Mouse (Mus musculus): ENCODE results near the gene Ap2m1.
"Not testable (repeated sequence)": the region's sequence is repeated elsewhere in the genome, so short reads cannot be mapped to it uniquely, and the experiment has no call there.

The Ap2m1 gene

GRCm38 (mm10) chr16:20535296-20536080 lies at the start of gene Ap2m1:
Gene Ap2m1 (plus strand): TSS chr16:20535478.
- DNase-seq (ENCODE audit: low spot score in 2 of 2) = peak; percentile 91 to 94

- DNase-seq (ENCODE audit: low spot score in 2 of 2) = no peak
Measured at GRCm38 (mm10) chr16:20486048-20486447, 49.2 kb upstream of the Ap2m1 start.

- no peak for DNase-seq (ENCODE audit: low spot score in 2 of 2)
Measured at GRCm38 (mm10) chr16:20488151-20488550, 47.1 kb upstream of the Ap2m1 start.

- not testable (repeated sequence) for DNase-seq (ENCODE audit: low spot score in 2 of 2)
Measured at GRCm38 (mm10) chr16:20488751-20489150, 46.5 kb upstream of the Ap2m1 start.

- DNase-seq (ENCODE audit: low spot score in 2 of 2) = no peak
Measured at GRCm38 (mm10) chr16:20489233-20489632, 46.0 kb upstream of the Ap2m1 start.

- DNase-seq (ENCODE audit: low spot score in 2 of 2) = no peak
Measured at GRCm38 (mm10) chr16:20490581-20490980, 44.7 kb upstream of the Ap2m1 start.

GRCm38 (mm10) chr16:20491301-20491700 lies 44.0 kb upstream of the Ap2m1 start:
- no peak for DNase-seq (ENCODE audit: low spot score in 2 of 2)

- DNase-seq (ENCODE audit: low spot score in 2 of 2) = no peak
Measured at GRCm38 (mm10) chr16:20493452-20493851, 41.8 kb upstream of the Ap2m1 start.

- DNase-seq (ENCODE audit: low spot score in 2 of 2) = peak; percentile 54 to 70
Measured at GRCm38 (mm10) chr16:20496671-20497600, 38.3 kb upstream of the Ap2m1 start.

- DNase-seq (ENCODE audit: low spot score in 2 of 2) = peak in 1 of 2 experiments; percentile 27
Measured at GRCm38 (mm10) chr16:20497980-20498676, 37.1 kb upstream of the Ap2m1 start.

- peak; percentile 88 to 90 for DNase-seq (ENCODE audit: low spot score in 2 of 2)
Measured at GRCm38 (mm10) chr16:20498677-20499475, 36.4 kb upstream of the Ap2m1 start, which contains the start of gene Eif2b5. Gene Eif2b5 (plus strand): TSS chr16:20498817.

GRCm38 (mm10) chr16:20506000-20506399 lies 29.3 kb upstream of the Ap2m1 start:
- no peak for DNase-seq (ENCODE audit: low spot score in 2 of 2)

GRCm38 (mm10) chr16:20509349-20509748 lies 25.9 kb upstream of the Ap2m1 start:
- no peak for DNase-seq (ENCODE audit: low spot score in 2 of 2)

- no peak for DNase-seq (ENCODE audit: low spot score in 2 of 2)
Measured at GRCm38 (mm10) chr16:20511277-20511847, 23.9 kb upstream of the Ap2m1 start.

GRCm38 (mm10) chr16:20516032-20516431 lies 19.2 kb upstream of the Ap2m1 start:
- DNase-seq (ENCODE audit: low spot score in 2 of 2) = no peak

GRCm38 (mm10) chr16:20516726-20517201 lies 18.5 kb upstream of the Ap2m1 start, which contains the start of gene Dvl3:
Gene Dvl3 (plus strand): TSS chr16:20516982.
- peak; percentile 50 to 68 for DNase-seq (ENCODE audit: low spot score in 2 of 2)

GRCm38 (mm10) chr16:20517216-20517615 lies 18.1 kb upstream of the Ap2m1 start:
- peak; percentile 33 to 35 for DNase-seq (ENCODE audit: low spot score in 2 of 2)

- no peak for DNase-seq (ENCODE audit: low spot score in 2 of 2)
Measured at GRCm38 (mm10) chr16:20517701-20518374, 17.4 kb upstream of the Ap2m1 start.

GRCm38 (mm10) chr16:20523886-20524285 lies 11.4 kb upstream of the Ap2m1 start:
- DNase-seq (ENCODE audit: low spot score in 2 of 2) = no peak

GRCm38 (mm10) chr16:20528779-20529178 lies 6.5 kb upstream of the Ap2m1 start:
- no peak for DNase-seq (ENCODE audit: low spot score in 2 of 2)

All from thymus, postnatal 10 days (tissue).